20 mouse cellular contexts compared by ENCODE assay signal in genomic region chr14:46902498-46903087, GRCm38 (mm10). TPM values are rescaled to one million over a fixed set of nuclear protein-coding genes. Genes with fewer than 3 reads are reported as not detected.
DNase-seq lines count a peak whose midpoint lies in the region; ATAC-seq lines count a peak whose summit lies in the region.
"Had no signal": no experiment of that assay in that cellular context is flagged by ENCODE, and none has a peak within 500 bp of the region (broad histone marks: within the 10 kb centered on the region; RNA-seq: fewer than 3 reads in every experiment).

No protein-coding gene starts in this region.

- peak overlapping the region; percentile 47 for H3K4me2 ChIP-seq in heart, embryonic 14.5 days (ENCODE audit: low read length)
- H3K4me2 ChIP-seq: forebrain, embryonic 13.5 days; hindbrain, embryonic 12.5 days had no signal

- peak; percentile 59; the same call in 1 of the 2 replicates for ATAC-seq in heart, embryonic 14.5 days (ENCODE audit: insufficient number of reproducible peaks, insufficient read depth, low FRiP score, low read depth)
- ATAC-seq in activated CD4-positive, CD25-positive, alpha-beta regulatory T cell, adult 4 months: no peak
- ATAC-seq: forebrain, embryonic 13.5 days; forebrain, postnatal 0 days; hindbrain, embryonic 16.5 days; Patski had no signal

- H3K4me1 ChIP-seq in heart, embryonic 10.5 days: peaks cover 36% of the 10 kb centered on the region; the same call in 1 of the 2 replicates
- H3K4me1 ChIP-seq in heart, embryonic 14.5 days (ENCODE audit: control insufficient read depth in 2 of 2, insufficient read depth in 2 of 2, low read length in 2 of 2): peaks cover 14 to 34% of the 10 kb centered on the region in 2 experiments
- H3K4me1 ChIP-seq: forebrain, embryonic 13.5 days; hindbrain, embryonic 12.5 days had no signal

- 50% methylated on average over 9 of the region's 9 CpGs for WGBS in heart, embryonic 10.5 days
- WGBS in heart, embryonic 14.5 days: 23% methylated on average over 9 of the region's 9 CpGs

- H3K27ac ChIP-seq in heart, embryonic 10.5 days: peak overlapping the region; percentile 6; the same call in 1 of the 2 replicates
- H3K27ac ChIP-seq in heart, embryonic 14.5 days (replicated peaks in 1 of 2; ENCODE audit: control insufficient read depth in 1 of 2, insufficient read depth in 1 of 2, low read depth in 2 of 2, low read length in 2 of 2): peak overlapping the region; percentile 67 to 83
- H3K27ac ChIP-seq: embryonic facial prominence, embryonic 10.5 days; forebrain, embryonic 13.5 days; hindbrain, embryonic 12.5 days had no signal

- H3K27me3 ChIP-seq in heart, embryonic 10.5 days (ENCODE audit: insufficient read depth, poor library complexity, severe bottlenecking): no peaks in the 10 kb centered on the region
- no peaks in the 10 kb centered on the region for H3K27me3 ChIP-seq in heart, embryonic 14.5 days (ENCODE audit: control insufficient read depth, insufficient read depth, low read length)
- H3K27me3 ChIP-seq: CH12.LX; forebrain, embryonic 13.5 days; hindbrain, embryonic 12.5 days; Patski had no signal

- 0 out of 2 replicates have a peak overlapping the region, but pooled peaks have one; percentile 3 for H3K4me3 ChIP-seq in heart, embryonic 10.5 days
- H3K4me3 ChIP-seq in heart, embryonic 14.5 days (ENCODE audit: control insufficient read depth in 1 of 2, insufficient read depth in 1 of 2, low read depth in 1 of 2, low read length in 2 of 2): no peak overlapping the region
- H3K4me3 ChIP-seq: embryonic facial prominence, embryonic 10.5 days; forebrain, embryonic 13.5 days; hindbrain, embryonic 12.5 days had no signal

- no peak overlapping the region for H3K9ac ChIP-seq in heart, embryonic 14.5 days (ENCODE audit: low read length)
- H3K9ac ChIP-seq: forebrain, embryonic 13.5 days; forebrain, postnatal 0 days; hindbrain, embryonic 12.5 days had no signal

- peak; percentile 63 for DNase-seq in heart, embryonic 10.5 days (ENCODE audit: low spot score)
- no peak for DNase-seq in heart, adult 9 months (ENCODE audit: low spot score in 2 of 2)
- no peak for DNase-seq in heart, postnatal 14 days
- peak; percentile 33 for DNase-seq in heart, postnatal 4 days
- DNase-seq in urinary bladder, postnatal 25 days (ENCODE audit: low spot score): no peak
- DNase-seq: adrenal gland, adult 2 months; adrenal gland, postnatal 25 days; cerebellum, adult 2 months; cerebellum, postnatal 10 days; forebrain, postnatal 0 days; gastrocnemius, postnatal 36 days; kidney, adult 8-10 months had no signal

- no peaks in the 10 kb centered on the region for H3K36me3 ChIP-seq in heart, embryonic 10.5 days
- no peaks in the 10 kb centered on the region for H3K36me3 ChIP-seq in heart, embryonic 14.5 days (ENCODE audit: control insufficient read depth, insufficient read depth, low read length)
- H3K36me3 ChIP-seq: embryonic facial prominence, embryonic 10.5 days; hindbrain, embryonic 12.5 days had no signal

- intact Hi-C loops in heart, postnatal 14 days (cut with DNase I): no loop called here

- no peaks in the 10 kb centered on the region for H3K9me3 ChIP-seq in heart, embryonic 10.5 days
- H3K9me3 ChIP-seq in heart, embryonic 14.5 days (ENCODE audit: control insufficient read depth, low read length): no peaks in the 10 kb centered on the region
- H3K9me3 ChIP-seq: embryonic facial prominence, embryonic 10.5 days; forebrain, embryonic 13.5 days; hindbrain, embryonic 12.5 days had no signal

RNA-seq across cellular contexts. Expression of gene Samd4, which starts 19.9 kb away (rescaled TPM):
- polyA plus RNA-seq in heart, embryonic 10.5 days (2016; fragmentation: Nextera tagmentation; extraction: Ambion mirVana): 11.1 and 17.0 TPM in 2 replicates
- polyA plus RNA-seq in heart, embryonic 14.5 days (2014; fragmentation: Nextera tagmentation; extraction: Ambion mirVana): 11.0 and 12.0 TPM in 2 replicates
- total RNA-seq in heart, postnatal 14 days (2021): 10 to 100 TPM; 53.4 to 54.8 TPM
- 10 to 100 TPM; 76.5 to 84.4 TPM for total RNA-seq in heart, postnatal 4 days (2021)
- under 1 TPM in 1 of 2 experiments, not detected in 1; 0.07 TPM for polyA plus RNA-seq in activated CD4-positive, CD25-positive, alpha-beta regulatory T cell, adult 4 months (2017; shearing (Covaris generic))

Comparison
In these comparisons a context has a peak if more than half of its experiments do, and no peak if none do; other contexts are left out.
1. DNase-seq: peak in heart, embryonic 10.5 days (single experiment) and heart, postnatal 4 days (single experiment); none in heart, adult 9 months (0 of 2), heart, postnatal 14 days (0 of 2) and urinary bladder, postnatal 25 days (single experiment).
2. RNA of gene Samd4, which starts 19.9 kb away (polyA plus RNA-seq): 11.0 to 12.0 TPM in heart, embryonic 14.5 days and 11.1 to 17.0 TPM in heart, embryonic 10.5 days; 0.07 TPM in activated CD4-positive, CD25-positive, alpha-beta regulatory T cell, adult 4 months; every median in the first group is over 10 times any median in the second.